Mouse (Mus musculus): ENCODE measurements around the gene Psmd2.

Gene Psmd2

DNA sequence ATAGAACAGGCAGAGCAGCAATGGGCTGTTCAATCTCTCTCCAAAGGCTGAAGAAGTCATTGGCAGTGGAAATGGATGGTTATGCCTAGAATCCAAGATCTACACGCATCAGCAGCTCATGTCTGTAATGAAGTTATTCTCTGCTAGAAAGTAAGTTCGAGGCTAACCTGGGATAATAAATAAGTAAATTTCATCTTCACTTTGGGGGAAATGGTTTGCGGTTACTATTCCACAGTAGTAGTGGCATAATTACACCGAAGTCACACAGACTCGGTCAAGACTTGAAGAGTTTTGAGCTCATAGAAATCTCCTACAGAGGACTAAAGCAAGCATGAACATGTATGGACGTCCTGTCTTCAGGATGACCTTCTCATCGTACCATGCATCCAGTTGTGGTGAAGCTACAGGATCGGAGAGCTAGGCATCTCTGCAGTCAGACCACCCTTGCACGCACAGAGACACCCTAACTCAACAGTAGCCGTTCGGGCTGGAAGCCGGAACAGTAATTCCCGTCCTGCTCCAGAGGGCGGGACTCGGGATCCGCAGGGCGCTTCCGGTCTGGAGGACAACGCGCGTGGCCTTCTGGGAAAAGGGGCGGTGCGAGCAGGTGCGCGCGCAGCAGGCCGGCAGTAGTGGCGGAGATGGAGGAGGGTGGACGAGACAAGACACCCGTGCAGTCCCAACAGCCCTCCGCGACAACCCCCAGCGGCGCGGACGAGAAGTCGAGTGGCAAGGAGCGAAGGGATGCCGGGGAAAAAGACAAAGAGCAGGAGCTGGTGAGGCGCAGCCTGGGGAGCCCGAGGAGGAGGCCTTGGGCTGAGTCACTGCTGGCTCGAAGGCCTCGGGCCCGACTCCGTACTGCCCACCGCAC, at the start of gene Psmd2:
Psmd2 (plus strand) TSS at position 577 of the 871 bp plus-strand sequence.
- DNase-seq (ENCODE audit: low spot score in 2 of 2) = peak; percentile 90 to 92

DNA sequence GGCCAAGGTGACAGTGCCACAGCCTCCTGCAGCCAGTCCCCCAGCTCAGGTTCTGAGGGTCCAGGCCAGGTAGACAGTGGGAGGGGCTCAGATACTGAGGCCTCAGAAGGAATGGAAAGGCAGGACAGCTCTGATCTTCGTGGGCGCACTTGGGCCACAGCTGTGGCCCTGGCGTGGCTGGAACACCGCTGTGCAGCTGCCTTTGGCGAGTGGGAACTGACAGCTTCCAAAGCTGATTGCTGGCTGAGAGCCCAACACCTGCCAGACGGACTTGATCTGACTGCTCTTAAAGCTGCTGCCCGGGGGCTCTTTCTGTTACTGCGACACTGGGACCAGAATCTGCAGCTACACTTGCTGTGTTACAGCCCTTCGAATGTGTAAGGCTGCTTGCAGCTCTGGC, 46.7 kb upstream of the Psmd2 start:
- no peak for DNase-seq (ENCODE audit: low spot score in 2 of 2)

DNA sequence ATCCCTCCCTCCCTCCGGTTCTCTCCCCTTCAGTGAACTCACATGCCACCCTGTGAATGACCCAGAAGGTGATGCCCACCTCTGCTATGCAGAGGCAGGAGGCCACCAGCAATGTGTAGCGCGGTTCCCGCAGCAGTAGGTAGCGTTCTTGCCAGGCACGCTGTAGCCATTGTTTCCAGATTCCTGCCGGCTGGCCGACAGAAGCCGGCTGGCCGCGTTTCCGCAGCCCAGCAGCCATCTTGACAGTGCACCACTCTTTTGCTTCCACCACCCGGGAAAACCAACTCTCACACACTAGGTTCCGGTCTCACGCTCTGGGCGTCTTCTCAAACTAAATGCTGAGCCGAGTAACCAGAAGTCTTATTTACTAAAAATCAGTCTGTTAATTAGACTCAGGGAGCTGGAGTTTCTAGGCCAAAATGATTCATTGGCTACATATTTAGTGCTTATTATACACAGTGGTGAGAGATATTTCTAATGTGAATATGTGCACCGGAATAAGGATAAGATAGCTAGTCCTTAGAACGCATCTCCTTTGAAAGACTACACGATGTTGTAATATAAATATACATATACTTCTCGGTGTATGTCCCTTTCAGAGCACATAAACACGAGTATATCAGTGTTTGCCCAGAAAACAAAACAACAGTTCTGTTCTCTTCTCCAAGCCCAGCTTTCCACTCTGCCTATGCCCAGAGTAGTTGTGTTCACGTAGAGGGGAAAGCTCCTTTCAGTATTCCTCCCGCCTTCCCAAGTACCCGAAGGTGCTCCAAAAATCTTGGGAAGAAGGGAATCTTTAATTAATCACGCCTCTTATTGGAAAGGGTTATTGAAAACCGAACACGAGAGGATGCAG, 40.7 kb upstream of the Psmd2 start:
- DNase-seq (ENCODE audit: low spot score in 2 of 2) = peak; percentile 69 to 72

DNA sequence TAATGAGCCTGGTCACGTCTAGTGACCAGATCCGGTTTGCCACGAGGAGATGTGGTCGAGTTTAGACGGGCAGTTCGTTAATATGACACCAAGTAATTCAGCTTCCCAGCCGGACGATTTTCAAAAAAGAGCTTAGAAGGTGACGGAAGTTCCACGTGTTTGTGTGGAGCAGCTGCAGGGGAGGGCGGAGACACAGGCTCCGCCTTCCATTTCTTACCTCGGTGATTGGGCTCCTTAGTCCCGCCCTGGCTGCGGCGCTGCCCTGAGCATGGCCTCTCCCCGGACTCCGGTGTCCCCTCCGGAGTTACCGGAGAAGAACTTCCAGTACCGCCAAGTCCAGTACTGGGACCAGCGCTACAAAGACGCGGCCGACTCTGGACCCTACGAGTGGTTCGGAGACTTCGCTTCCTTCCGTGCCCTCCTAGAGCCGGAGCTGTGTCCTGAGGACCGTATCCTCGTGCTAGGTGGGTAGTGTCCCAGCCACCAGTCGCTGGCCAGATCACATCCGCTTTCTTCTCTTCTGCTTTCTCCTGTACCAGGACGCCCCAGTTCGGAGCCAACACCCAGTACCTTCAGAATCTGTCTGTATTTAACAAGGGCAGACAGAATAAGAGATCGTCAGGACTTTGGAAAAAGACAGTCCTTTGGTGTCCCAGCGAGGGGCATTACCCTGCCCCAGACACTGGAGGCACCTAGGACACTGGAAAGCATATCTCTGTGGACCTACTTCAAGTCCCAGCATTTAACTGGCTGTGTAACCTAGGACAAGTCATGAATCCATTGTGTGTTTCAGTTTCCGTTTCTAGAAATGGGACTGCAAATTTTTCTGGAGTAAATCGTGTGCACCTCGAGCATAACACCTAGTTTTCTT, 39.9 kb upstream of the Psmd2 start, which contains the start of the genes Eef1akmt4, Gm49333 and Alg3:
Eef1akmt4 (plus strand) TSS at position 237 of the 871 bp plus-strand sequence.
Gm49333 (plus strand) TSS at position 254 of the 871 bp plus-strand sequence.
Alg3 (minus strand) TSS at position 379 of the 871 bp plus-strand sequence.
- peak; percentile 87 for DNase-seq (ENCODE audit: low spot score in 2 of 2)

DNA sequence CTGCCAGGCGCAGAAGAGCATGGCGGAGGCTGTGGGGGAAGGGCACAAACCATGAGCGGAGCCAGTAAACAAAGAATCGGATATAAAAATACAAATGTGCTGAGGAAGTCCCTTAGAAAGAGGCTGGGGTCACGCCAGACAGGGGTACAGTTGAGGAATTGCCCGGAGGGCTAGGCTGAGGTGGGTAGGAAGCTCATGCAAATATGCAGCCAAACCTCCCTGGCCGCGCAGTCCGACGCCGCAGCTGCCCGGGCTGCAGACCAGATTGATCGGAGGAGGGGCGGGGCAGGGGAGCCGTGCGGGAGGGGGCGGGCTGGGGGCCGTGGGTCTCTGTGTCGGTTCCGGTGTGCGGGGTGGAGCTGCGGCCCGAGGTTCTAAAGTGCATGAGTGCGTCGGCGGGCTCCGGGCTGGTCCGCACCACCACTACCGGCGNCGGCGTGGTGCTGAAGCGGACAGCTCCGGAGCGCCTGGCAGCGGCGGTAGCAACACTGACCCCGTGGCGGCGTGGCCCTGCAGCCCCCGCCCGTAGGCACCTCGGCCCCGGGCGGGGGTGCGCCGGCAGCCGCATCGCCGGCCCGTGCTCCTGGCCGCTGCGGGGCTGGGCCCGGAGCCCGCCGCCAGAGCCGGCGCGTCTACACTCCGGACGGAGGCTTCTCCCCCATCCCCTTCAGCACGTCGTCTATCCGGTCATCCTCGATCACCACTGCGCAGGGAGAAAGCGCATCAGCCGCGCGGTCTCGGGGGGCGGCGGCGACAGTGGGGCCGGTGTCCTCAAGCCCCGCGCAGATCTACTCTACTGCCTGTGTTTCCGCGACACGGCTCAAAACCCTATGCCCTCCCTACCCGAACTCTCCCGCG, 31.7 kb upstream of the Psmd2 start:
- no peak for DNase-seq (ENCODE audit: low spot score in 2 of 2)

DNA sequence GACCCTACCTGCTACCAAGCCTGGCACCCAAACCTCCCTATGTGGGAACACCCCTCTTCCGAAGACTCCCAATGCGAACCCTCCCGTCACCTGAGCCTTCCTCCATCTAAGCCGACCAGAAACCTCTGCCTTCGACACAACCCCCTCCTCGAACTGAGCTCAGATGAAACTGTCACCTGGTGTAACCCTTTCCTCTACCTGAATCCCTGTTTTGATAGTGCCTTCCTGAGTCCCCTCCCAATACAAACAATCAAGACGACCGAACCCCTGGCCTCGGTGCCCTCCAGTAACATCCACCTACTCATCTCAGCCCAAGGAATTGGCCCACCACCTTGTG, 31.1 kb upstream of the Psmd2 start:
- no peak for DNase-seq (ENCODE audit: low spot score in 2 of 2)

DNA sequence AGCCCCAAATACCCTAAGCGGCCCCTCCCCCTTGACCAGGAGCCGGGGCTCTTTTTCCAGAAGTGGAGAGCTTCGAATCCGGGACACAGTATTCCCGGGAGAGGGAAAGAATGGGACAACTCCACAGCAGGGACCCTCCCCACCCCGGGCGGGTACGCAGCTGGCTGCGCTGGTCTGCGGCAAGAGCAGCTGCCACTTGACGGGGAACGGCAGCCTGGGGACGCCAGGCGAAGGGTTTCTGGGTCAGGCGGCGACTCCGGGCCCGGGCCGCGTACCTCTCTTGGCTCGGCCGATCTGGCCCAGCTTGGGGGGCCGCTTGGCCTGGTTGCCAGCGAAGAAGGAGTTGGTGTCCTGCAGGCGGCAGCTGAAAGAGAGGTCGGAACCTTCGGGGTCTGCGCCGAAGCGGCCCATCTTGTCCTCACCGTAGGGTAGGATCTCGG, 30.7 kb upstream of the Psmd2 start:
- no peak for DNase-seq (ENCODE audit: low spot score in 2 of 2)

DNA sequence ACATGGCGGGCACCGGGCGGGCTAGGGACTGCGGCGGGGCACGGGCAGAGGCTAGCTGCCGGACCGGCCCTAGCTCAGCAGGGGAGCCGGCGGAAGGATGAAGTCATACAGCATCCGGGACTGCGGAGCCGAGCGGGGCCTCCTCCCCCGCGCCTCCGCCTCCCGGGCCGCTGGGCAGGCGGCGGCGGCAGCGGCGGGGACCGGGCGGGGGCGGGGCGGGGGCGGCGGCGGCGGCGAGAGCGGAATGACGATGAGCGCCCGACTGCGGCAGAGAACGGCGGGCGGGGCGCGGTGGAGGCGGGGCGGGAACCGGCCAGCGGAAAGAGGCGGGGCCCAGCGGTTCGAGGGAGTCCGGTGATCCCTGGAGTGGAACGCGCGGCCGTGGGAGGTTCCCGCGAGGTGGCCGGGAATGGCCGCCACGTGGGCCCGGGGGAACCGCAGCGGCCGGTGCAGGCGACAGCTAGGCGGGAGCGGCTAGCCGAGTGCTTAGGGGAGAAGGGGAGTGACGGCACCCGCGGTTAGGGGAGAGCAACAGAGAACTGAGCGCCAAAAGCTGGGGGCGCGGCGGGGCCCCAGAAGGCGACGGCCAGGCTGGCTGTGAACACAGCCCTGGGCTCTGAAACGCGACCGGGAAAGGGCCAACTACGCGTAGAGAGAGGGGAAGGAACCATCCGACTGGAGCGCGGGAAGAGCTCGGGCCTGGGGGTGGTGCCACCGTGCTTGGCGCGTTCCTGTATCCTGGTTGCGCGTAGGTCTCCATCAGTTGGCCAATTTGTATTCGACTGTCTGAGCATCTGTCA, 30.1 kb upstream of the Psmd2 start, which contains the start of gene Camk2n2:
Camk2n2 (minus strand) TSS at position 97 of the 800 bp plus-strand sequence.
- peak; percentile 47 to 54 for DNase-seq (ENCODE audit: low spot score in 2 of 2)

DNA sequence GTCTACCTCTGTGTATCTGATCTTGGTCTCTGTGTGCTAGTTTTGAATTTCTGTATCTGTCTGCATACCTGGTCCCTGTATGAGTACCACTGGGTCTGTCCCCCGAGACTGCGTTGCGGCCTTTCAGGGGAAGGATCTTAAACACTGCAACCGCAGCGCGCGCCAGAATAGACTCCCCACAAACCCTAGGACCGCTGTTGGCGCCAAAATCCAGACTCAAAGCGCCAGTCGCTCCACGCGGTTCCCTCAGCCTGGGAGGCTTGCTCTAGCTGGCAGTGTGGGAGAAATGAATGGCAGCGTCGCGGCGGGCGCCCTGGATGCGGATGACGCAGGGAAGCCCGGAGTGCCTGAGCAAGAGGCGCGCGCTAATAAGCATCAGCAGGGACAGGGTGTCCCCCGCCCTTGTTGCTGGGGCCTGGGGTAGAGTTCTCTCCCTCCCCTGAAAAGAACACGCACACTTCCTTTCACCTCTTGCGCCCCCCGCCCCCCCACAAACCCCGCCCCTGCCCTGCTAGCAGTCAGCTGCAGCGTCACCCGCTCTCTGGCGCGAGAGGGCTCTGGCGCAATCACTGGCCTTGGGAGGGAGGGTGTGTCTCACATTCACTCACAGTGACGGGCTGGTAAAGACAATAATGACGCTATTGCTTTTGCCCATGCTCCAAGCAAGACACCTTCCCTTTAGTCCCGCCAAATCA, 29.3 kb upstream of the Psmd2 start:
- DNase-seq (ENCODE audit: low spot score in 2 of 2) = peak in 1 of 2 experiments; percentile 21

DNA sequence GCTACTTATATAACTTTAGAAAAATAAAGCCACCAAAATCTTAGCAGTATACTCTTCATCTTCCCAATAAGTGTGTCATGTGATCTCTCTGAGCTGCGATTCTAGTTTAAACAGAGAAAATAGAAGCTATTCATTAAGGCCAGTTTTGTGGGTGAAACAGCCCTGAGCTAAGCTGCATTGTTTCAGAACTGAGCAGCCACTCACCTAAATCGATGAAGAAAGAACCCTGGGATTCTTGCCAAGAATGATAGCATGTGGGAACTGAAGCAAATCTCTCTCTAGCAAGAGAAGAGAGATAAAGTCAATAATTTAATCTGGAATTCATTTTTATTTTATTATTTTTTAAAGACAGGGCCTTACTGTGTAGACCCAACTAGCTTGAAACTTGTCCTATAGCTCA, 28.2 kb upstream of the Psmd2 start:
- no peak for DNase-seq (ENCODE audit: low spot score in 2 of 2)

DNA sequence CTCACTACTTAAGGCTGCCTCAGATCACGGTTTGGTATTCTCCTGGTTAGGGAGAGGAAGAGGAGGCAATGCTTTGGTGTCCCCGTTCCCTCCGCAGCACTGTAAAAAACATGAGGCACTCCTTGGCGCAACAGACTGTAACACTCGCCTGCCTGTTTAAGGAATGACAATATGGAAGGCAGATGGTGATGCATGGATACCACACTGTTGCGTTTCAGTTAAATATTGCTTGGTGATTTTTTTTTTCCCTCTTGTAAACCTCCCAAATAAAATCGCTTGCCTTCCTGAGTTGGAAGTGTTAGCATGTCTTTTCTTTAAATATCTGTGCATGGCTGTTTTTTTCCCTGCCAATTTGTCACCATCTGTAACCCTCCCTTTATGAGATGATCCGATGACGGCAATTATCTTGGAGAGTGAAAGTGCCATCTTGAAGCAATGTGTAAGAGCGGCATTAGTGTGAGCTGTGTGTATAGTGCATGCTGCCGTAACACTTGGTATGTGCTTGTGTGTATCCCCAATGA, 22.5 kb upstream of the Psmd2 start:
- DNase-seq (ENCODE audit: low spot score in 2 of 2) = no peak

DNA sequence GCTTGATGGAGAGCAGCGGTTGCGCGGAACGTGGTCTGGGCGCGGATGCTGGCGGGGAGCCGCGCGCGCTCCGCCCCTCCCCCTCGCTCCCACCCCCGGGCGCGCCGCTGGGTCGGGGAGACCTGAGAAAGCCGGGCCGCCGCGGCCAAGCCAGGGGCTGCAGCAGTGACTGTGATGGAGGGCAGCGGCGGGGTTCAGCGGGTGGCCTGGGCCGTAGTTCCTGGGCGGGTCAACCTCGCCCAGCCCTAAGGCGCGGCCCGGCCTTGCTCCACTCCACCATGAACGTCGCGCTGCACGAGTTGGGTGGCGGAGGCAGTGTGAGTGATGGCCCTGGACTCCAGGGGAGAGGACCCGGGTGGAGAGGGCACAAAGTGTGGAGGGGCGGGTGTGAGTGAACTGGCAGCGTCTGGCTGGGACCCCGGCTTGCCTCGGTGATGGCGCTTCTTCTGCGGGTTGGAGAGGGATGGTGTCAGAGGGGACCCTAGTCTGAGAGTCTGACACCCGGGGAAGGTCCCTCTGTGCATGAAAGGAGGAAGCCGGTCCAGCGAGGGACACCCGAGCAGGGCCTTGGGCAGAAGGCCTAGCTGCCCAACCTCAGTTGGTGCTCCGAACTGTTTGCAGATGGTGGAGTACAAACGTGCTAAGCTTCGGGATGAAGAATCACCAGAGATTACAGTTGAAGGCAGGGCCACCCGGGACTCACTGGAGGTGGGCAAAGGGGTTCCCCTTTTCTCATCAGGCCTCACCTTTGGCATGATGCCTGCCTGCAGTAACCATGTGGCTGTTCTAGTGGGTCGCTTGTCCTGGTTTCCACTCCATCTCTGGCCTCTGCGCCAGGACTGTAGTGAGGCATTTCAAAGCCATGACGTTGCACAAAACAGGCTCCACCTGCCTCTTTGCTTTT, 21.5 kb upstream of the Psmd2 start, which contains the start of gene Ece2:
Ece2 (plus strand) TSS at position 98 of the 904 bp plus-strand sequence.
- no peak for DNase-seq (ENCODE audit: low spot score in 2 of 2)

DNA sequence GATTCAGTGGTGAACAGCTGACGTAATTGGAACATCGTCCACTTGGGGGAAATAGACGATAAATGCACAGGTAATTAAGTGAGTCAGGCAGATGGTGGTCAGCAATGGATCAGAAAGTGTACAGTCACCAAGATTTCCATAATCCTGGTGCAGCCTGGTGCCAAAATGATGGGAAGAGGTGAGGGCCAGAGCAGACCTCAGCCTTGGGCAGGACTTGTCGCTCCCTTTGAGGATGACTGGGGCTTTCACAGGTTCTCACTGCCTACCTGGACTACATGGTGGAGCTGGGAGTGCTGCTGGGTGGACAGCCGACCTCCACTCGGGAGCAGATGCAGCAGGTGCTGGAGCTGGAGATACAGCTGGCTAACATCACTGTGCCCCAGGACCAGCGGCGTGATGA, 14.0 kb upstream of the Psmd2 start:
- DNase-seq (ENCODE audit: low spot score in 2 of 2) = no peak

DNA sequence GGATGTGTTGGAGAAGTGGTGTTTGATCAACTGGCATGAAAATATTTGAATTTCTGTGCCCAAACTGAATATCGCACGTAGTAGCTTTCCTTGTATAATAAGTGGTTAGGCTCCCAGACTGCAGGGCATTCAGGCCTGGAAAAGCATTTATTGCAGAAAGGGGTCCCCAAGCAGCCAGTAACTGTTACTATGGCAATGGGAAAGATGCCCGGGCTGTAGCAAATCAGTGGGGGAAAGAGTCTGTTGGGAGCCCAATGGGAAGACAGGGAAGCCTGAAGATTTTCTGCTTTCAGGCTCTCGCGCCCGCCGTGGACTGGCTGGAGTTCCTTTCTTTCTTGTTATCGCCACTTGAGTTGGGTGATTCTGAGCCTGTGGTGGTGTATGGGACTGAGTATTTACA, 13.1 kb upstream of the Psmd2 start:
- DNase-seq (ENCODE audit: low spot score in 2 of 2) = no peak

DNA sequence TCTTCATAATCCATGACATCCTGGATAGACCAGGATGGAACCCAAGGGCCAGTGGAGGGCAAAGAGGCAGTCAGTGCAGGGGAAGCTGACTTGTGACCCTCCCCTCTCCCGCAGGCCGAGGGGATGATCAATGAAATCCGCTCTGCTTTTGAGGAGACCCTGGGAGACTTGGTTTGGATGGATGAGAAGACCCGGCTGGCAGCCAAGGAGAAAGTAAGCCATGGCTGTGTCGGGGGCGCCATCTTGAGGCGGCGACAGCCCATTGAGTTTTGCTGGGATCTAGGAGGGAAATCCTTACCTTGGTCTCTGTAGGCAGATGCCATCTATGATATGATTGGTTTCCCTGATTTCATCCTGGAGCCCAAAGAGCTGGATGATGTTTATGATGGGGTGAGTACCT, 9.3 kb upstream of the Psmd2 start:
- peak; percentile 23 to 25 for DNase-seq (ENCODE audit: low spot score in 2 of 2)

DNA sequence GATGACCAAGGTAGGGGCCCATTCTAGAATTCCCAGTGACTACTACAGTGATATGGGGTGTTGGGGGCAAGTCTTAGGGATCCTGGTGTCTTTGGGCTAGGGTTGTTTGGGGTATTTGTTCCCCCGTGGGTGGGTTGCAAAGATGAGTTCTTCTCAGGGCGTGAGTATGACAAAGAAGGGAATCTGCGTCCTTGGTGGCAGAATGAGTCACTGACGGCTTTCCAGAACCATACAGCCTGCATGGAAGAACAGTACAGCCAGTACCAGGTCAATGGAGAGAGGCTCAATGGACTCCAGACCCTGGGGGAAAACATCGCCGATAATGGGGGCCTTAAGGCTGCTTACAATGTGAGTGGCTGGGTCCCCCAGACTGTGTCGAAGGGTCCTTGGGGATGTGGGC, 7.5 kb upstream of the Psmd2 start:
- DNase-seq (ENCODE audit: low spot score in 2 of 2) = no peak

DNA sequence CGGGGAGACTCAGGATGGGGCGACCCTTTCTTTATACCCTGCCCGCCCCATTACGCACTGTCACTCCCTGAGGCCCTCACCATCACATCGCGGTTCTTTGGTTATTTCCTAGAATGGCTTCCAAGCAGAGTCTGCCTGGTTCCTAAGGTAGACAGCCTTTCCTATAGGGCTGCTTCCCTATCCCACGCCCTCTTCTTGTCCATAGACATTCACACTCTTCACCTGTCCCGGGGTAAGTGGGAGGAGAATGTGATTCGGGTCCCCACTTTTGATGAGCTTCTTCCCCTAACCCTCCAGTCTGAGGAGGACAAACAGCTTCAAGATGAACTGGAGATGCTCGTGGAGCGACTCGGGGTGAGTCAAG, 477 bp downstream of the Psmd2 start:
- no peak for DNase-seq (ENCODE audit: low spot score in 2 of 2)

DNA sequence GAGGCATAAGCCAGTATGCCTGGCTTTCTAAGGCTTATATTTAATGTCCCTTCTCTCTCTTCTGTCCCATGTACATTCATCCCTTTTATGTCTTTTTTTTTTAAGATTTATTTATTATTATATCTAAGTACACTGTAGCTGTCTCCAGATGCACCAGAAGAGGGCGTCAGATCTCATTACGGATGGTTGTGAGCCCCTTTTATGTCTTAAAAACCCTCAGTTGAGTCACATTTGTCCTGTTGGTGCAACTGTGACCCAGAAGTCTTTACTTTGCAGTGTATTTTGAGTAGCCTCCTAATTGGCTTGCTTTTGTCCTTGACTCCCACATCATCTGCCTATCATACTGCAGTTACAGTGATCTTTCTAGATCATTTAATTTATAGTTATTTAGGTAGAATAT, 1.9 kb downstream of the Psmd2 start:
- DNase-seq (ENCODE audit: low spot score in 2 of 2) = no peak
